Mouse (Mus musculus) c-Kit-positive CD71-positive TER-119-negative erythroid progenitor cells, embryonic 14.5 days (primary cell): ENCODE measurements around the gene Rbm20.
"Not testable (repeated sequence)": the region's sequence is repeated elsewhere in the genome, so short reads cannot be mapped to it uniquely, and the experiment has no call there.

Experiments used
- DNase-seq: peaks from one replicate; pipeline ENCODE4 v3.0.0-alpha.2; 2013; ENCODE audit warnings: low read depth

Gene Rbm20

GRCm38 (mm10) chr19:53792976-53793897 is 116.1 kb downstream of the Rbm20 start:
- no peak for DNase-seq

DNA sequence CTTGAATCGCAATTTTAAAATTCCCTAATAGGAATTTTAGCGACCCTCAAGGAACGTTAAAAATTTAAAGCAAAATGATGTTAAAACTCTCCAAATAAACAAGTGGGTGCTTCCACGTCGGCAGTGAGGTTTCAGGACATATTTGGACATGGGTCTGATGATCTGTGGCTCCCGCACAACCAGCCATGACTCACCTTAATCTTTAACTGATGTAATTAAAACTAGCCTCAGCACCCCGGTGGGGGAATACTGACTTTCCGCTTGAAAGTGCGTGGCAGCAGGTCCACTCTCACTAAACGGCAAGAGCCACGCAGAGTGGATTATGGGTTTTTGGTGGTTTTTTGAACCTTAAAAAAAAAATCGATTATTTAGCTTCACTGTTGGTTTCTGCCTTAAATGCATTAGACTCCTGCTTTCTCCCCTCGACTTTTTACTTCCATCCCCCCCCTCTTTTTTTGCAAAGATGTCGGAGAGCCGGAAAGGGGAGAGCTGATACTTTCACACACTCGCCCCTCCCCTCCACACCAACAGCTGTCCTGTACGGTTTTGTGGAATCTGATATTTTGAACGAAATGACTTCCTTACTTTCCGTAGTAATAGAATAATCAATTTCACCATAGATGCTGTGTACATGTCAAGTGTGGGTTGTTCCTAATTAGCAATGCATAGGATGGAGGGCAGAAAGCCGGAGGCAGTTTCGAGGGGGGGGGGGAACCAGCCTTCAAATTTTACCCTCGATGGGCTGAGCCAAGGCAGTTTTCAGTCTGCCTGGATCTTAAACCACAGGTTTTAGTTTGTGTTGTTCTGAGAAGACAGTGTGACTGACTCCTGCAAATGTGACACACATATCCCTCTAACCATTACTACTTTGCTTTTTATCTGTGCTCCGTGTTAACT is 117.1 kb downstream of the Rbm20 start:
- DNase-seq = no peak

- no peak for DNase-seq
Measured at GRCm38 (mm10) chr19:53794996-53795395, 117.9 kb downstream of the Rbm20 start.

GRCm38 (mm10) chr19:53796020-53796419 is 118.9 kb downstream of the Rbm20 start:
- no peak for DNase-seq

DNA sequence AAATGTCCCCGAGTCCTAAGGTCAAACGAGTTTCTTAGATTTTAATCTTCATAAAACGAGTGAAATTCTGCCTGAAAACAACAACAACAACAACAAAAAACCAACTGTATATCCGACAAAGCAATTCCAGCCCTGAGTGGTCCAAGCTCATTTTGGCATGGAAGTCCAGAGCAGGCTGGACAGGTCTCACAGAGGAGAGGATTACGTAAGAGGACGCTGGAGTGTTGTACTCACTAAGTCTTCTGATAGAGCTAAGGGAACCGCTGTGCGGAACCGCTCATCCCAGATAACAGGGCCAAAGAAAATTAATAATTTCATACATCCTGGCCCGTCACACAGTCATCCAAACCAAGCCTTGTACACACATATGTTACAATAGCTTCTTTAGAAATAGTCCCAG is 120.7 kb downstream of the Rbm20 start:
- no peak for DNase-seq

DNA sequence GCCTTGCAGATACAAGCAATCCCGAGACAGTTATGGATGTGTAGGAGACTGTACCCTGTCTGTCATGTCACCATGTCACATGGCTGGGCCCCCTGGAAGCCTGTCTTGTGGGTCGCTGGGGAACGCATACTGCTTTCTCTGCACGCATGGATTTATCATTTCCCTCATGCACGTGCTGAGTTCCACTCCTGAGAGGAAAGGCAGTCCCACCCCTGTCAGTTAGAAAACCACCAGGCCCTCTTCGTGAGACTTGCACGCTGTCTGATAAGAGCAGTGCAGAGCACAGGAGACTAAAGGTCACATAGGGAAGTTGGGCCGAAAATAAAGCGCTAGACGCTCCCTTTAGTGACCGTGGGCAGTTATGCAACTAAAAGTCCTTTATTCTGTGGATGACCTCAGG is 122.8 kb downstream of the Rbm20 start:
- DNase-seq = no peak

GRCm38 (mm10) chr19:53800365-53800999 is 123.4 kb downstream of the Rbm20 start:
- DNase-seq = no peak

- DNase-seq = no peak
Measured at GRCm38 (mm10) chr19:53801380-53801779, 124.3 kb downstream of the Rbm20 start.

DNA sequence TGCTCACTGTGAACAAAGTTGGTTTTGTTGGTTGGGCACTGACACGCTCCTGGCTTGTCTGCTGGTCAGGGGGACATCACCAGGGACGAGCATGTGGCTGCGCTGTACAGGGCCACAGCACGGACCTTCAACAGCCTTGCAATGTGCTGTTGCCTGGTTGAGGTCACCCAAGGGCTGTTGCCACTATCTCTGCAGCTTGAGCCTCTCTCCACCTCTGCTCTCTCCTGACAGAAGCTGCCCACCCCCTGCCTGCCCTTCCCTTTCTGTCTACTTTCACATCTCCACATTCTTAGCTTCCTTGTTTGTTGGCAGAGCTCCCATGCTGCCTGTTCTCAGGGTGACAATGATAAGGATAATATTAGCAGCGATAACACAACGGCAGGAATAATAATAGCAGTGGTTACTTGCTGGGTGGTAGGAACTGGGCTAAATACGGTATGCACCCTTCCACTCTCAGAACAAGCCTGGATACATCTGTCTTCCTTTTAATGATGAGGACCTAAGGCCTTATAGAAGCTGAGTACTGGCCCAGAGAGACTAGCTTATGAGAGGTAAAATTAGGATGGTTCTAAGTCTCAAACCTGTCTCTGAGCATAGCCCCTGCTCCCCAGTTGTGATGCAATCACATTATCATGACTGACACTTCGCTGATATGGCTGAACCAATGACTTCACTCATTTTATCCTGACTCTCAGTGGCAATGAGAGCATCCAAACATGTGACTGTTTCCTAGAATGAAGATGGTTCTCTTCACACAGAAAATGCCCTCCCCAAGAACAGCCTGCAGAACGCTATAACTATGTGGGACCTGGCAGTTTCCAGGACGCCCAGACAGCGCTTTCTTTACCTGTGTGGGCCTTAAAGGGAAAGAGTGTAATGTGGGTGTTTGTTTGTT is 124.9 kb downstream of the Rbm20 start:
- no peak for DNase-seq

DNA sequence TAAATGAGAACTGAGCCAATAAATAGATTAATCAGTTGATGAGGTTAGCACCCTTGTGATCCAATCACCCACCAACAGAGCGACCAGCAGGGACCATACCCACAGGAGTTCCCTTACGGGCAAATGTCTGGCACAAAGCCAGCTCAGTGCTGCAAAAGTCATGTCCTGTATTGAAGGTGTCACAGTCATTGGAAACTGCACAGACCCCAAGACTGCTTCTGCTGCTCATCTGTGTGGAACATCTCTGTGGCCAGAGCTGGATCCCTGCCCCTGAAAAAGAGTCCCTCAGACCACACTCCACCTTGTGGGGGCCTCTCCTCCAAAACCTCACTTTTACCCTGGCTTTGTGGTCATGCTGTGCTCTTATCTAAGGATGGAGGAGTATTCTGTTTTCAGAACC is 126.8 kb downstream of the Rbm20 start:
- DNase-seq = no peak

DNA sequence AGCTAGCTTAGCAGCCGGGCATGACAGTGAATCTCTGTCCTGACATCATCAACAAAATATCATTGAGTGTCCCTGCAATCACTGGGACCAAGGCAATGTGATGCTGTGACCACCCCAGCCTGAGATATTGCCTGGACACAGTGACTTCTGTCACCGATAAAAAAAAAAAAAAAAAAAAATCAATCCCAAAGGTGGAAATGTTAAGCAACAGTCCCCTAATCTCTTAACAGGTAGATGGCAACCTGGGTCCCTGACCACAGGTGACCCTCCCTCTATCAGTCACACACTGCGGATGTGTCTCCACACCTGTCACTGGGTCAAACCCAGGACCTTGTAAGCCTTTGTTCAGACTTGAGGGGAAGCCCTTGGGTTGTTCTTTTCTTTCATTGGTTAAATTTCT is 128.0 kb downstream of the Rbm20 start:
- DNase-seq = no peak

DNA sequence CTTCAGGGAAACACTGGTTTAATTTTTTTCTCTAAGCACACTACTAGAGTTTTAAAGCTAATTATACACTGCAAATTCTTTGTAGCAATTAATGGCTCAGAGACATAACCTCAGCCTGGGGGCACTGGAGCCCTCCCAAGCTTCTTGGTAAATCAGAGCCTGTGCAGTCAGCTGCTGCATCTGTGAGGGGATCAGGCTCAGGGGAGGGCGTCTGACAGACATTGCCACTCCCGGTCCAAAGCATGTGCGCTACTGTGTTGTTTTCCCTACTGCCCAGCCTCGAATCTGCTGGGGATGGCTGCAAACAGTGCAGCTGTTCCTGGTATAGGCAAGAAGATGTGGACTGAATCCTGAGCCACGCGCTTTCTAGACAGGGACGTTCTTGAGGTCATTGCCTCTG is 129.0 kb downstream of the Rbm20 start:
- DNase-seq = no peak

DNA sequence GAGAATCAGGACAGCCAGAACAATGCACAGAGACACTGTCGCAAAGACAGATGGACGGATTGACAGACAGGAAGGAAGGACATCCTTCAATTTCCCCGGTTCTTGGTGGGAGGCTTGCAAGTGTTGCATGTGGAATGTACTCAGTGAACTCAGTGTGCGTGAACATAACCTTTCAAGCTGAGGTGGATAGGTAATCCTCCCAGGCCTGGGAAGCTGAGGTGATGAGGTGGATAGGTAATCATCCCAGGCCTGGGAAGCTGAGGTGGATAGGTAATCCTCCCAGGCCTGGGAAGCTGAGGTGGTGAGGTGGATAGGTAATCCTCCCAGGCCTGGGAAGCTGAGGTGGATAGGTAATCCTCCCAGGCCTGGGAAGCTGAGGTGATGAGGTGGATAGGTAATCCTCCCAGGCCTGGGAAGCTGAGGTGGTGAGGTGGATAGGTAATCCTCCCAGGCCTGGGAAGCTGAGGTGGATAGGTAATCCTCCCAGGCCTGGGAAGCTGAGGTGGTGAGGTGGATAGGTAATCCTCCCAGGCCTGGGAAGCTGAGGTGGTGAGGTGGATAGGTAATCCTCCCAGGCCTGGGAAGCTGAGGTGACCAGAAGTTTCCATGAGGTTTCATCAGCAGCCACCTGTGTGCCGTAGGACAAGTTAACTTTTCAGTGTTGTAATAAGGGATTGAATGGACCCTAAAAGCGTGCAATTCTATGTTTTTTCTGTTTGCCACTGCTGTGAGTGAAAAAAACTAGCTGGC is 129.6 kb downstream of the Rbm20 start:
- not testable (repeated sequence) for DNase-seq

- no peak for DNase-seq
Measured at GRCm38 (mm10) chr19:53807276-53807801, 130.2 kb downstream of the Rbm20 start.

GRCm38 (mm10) chr19:53808041-53808777 is 131.1 kb downstream of the Rbm20 start:
- DNase-seq = no peak

- no peak for DNase-seq
Measured at GRCm38 (mm10) chr19:53809185-53809861, 132.2 kb downstream of the Rbm20 start.

DNA sequence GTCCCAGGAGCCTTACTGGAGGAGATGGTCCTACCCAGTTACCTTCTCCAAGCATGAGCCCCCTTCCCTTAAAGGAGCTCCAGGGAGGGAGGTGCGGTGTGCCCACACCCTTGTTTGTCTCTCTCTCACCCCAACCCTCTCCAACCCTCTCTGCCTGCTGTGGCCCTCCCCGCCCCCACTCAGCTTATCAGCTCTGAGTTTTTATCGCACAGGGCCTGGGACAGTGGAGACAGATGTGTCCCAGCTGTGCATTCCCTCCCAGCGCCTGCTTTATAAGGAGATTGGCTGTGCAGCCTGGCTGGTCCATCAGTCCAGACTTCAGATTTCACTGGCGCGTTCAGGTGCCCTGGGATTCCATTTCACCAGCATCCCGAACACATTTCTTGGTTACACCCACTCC is 132.9 kb downstream of the Rbm20 start:
- DNase-seq = no peak

DNA sequence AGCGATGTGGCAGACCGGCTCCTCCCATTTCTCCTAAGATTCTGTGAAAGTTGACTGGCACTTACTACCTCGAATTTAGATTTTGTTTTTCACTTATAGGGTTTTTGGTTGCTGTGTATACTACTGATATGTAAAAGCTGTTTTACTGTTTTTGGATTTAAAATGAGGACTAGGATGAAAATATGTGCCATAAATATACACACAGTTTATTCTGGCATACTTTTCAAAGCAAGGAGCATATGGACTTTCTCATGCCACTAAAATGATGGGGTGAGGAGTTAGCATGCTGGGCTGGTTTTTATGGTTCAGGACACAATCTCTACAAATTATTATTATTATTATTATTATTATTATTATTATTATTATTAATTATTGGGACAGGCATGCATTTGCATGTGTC is 133.5 kb downstream of the Rbm20 start:
- no peak for DNase-seq

DNA sequence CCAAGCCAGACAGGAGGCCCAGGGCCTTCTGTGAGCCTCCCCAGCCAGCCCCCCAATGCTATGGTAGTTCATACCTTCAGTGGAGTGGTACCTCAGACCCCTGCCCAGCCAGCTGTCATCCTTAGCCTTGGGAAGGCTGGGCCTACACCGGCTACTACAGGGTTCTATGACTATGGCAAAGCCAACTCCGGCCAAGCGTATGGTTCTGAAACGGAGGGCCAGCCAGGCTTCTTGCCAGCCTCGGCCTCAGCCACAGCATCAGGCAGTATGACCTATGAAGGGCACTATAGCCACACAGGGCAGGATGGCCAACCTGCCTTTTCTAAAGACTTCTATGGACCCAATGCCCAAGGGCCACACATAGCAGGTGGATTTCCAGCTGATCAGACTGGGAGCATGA is 136.5 kb downstream of the Rbm20 start:
- no peak for DNase-seq
